In genomic region chr11:51857081-51857671, GRCm38 (mm10) we compare ENCODE assay signal across 8 mouse cellular contexts. TPM values are rescaled to one million over a fixed set of nuclear protein-coding genes. Genes with fewer than 3 reads are reported as not detected.
DNase-seq lines count a peak whose midpoint lies in the region; ATAC-seq and TF ChIP-seq lines count a peak whose summit lies in the region.

Gene Jade2 (minus strand): TSS chr11:51857653.

- TF ChIP-seq CTCF in C2C12 (IDR thresholded peaks at IDR 0.05; ENCODE audit: control insufficient read depth, insufficient read depth, insufficient read length) = no peak
- no peak for TF ChIP-seq CTCF in heart, postnatal 0 days (IDR thresholded peaks at IDR 0.05; ENCODE audit: low read depth)

- H3K36me3 ChIP-seq in C2C12 (ENCODE audit: control insufficient read depth, insufficient read depth) = no peaks in the 10 kb centered on the region
- H3K36me3 ChIP-seq in forebrain, embryonic 12.5 days (replicated peaks) = no peaks in the 10 kb centered on the region
- H3K36me3 ChIP-seq in heart, postnatal 0 days (replicated peaks; ENCODE audit: control insufficient read depth, insufficient read depth, low read length) = no peaks in the 10 kb centered on the region
- H3K36me3 ChIP-seq in liver, embryonic 15.5 days (replicated peaks) = no peaks in the 10 kb centered on the region
- no peaks in the 10 kb centered on the region for H3K36me3 ChIP-seq in neural tube, embryonic 11.5 days (ENCODE audit: control insufficient read depth, insufficient read depth, low read length)
- no peaks in the 10 kb centered on the region for H3K36me3 ChIP-seq in stomach, embryonic 16.5 days (ENCODE audit: control insufficient read depth, insufficient read depth, low read length)

- DNase-seq in adrenal gland, postnatal 36 days = peak; percentile 63 to 69
- DNase-seq in heart, postnatal 0 days (ENCODE audit: low spot score) = peak; percentile 55
- DNase-seq in kidney, postnatal 25 days = peak; percentile 64 to 79
- peak; percentile 59 for DNase-seq in neural tube, embryonic 11.5 days (ENCODE audit: low spot score)

- peak within 1 kb of the TSS; percentile 69 for H3ac ChIP-seq in C2C12 (ENCODE audit: control insufficient read depth, insufficient read length, low read depth)

- no peaks in the 10 kb centered on the region for H3K27me3 ChIP-seq in C2C12 (ENCODE audit: control insufficient read depth, insufficient read depth, insufficient read length)
- H3K27me3 ChIP-seq in forebrain, embryonic 12.5 days = peaks cover 47% of the 10 kb centered on the region
- no peaks in the 10 kb centered on the region for H3K27me3 ChIP-seq in heart, postnatal 0 days (ENCODE audit: control insufficient read depth, insufficient read depth, low read length)
- H3K27me3 ChIP-seq in liver, embryonic 15.5 days = peaks cover 50% of the 10 kb centered on the region
- H3K27me3 ChIP-seq in neural tube, embryonic 11.5 days (ENCODE audit: control insufficient read depth, insufficient read depth, low read length) = peaks cover 27% of the 10 kb centered on the region
- H3K27me3 ChIP-seq in stomach, embryonic 16.5 days (ENCODE audit: control insufficient read depth, insufficient read depth, low read length) = no peaks in the 10 kb centered on the region

- no peak for TF ChIP-seq EP300 in heart, postnatal 0 days (IDR thresholded peaks at IDR 0.05; ENCODE audit: low read depth)

- WGBS in forebrain, embryonic 12.5 days = under 1% methylated on average over 43 of the region's 47 CpGs
- under 1% methylated on average over 36 of the region's 47 CpGs for WGBS in heart, postnatal 0 days
- under 1% methylated on average over 47 of the region's 47 CpGs for WGBS in liver, embryonic 15.5 days (ENCODE audit: insufficient replicate concordance)
- 0% methylated on average over 40 of the region's 47 CpGs for WGBS in neural tube, embryonic 11.5 days
- WGBS in stomach, embryonic 16.5 days = under 1% methylated on average over 46 of the region's 47 CpGs

- no peaks in the 10 kb centered on the region for H3K9me3 ChIP-seq in forebrain, embryonic 12.5 days
- H3K9me3 ChIP-seq in heart, postnatal 0 days (replicated peaks; ENCODE audit: control insufficient read depth, low read length) = no peaks in the 10 kb centered on the region
- H3K9me3 ChIP-seq in liver, embryonic 15.5 days (replicated peaks) = no peaks in the 10 kb centered on the region
- H3K9me3 ChIP-seq in neural tube, embryonic 11.5 days (ENCODE audit: control insufficient read depth, low read length) = no peaks in the 10 kb centered on the region
- no peaks in the 10 kb centered on the region for H3K9me3 ChIP-seq in stomach, embryonic 16.5 days (replicated peaks; ENCODE audit: control insufficient read depth, low read length)

- peak within 1 kb of the TSS; percentile 65 for H3K4me3 ChIP-seq in C2C12 (ENCODE audit: insufficient read depth, poor library complexity, severe bottlenecking)
- peak within 1 kb of the TSS; percentile 61 for H3K4me3 ChIP-seq in forebrain, embryonic 12.5 days (replicated peaks)
- peak within 1 kb of the TSS; percentile 94 for H3K4me3 ChIP-seq in heart, postnatal 0 days (ENCODE audit: low read depth, low read length)
- peak within 1 kb of the TSS; percentile 79 for H3K4me3 ChIP-seq in liver, embryonic 15.5 days (replicated peaks)
- H3K4me3 ChIP-seq in neural tube, embryonic 11.5 days (ENCODE audit: low read depth, low read length) = peak within 1 kb of the TSS; percentile 62
- H3K4me3 ChIP-seq in stomach, embryonic 16.5 days (replicated peaks; ENCODE audit: low read length) = peak within 1 kb of the TSS; percentile 81

- H3K4me2 ChIP-seq in forebrain, embryonic 12.5 days = peak within 1 kb of the TSS; percentile 99
- H3K4me2 ChIP-seq in heart, postnatal 0 days (ENCODE audit: low read depth, low read length) = peak within 1 kb of the TSS; percentile 100
- peak within 1 kb of the TSS; percentile 99 for H3K4me2 ChIP-seq in liver, embryonic 15.5 days
- H3K4me2 ChIP-seq in neural tube, embryonic 11.5 days (ENCODE audit: low read depth) = peak within 1 kb of the TSS; percentile 100
- peak within 1 kb of the TSS; percentile 99 for H3K4me2 ChIP-seq in stomach, embryonic 16.5 days (ENCODE audit: low read depth, low read length)

- no peak for ATAC-seq in forebrain, embryonic 12.5 days (ENCODE audit: low FRiP score)
- 0 out of 2 replicates have a peak, but pooled peaks have one; percentile 21 for ATAC-seq in heart, postnatal 0 days (ENCODE audit: insufficient read depth, low read depth)
- no peak; the same call in 1 of the 2 replicates for ATAC-seq in liver, embryonic 15.5 days (ENCODE audit: insufficient read depth)
- no peak for ATAC-seq in neural tube, embryonic 11.5 days (ENCODE audit: insufficient read depth, low FRiP score, low TSS enrichment)
- peak; percentile 17; the same call in 1 of the 2 replicates for ATAC-seq in stomach, embryonic 16.5 days (ENCODE audit: insufficient read depth, low FRiP score)

- H3K9ac ChIP-seq in forebrain, embryonic 12.5 days = peak within 1 kb of the TSS; percentile 69
- peak within 1 kb of the TSS; percentile 93 for H3K9ac ChIP-seq in heart, postnatal 0 days (replicated peaks; ENCODE audit: low read depth, low read length)
- H3K9ac ChIP-seq in liver, embryonic 15.5 days = peak within 1 kb of the TSS; percentile 75
- H3K9ac ChIP-seq in neural tube, embryonic 11.5 days (ENCODE audit: low read length) = peak within 1 kb of the TSS; percentile 60
- H3K9ac ChIP-seq in stomach, embryonic 16.5 days (ENCODE audit: low read length) = peak within 1 kb of the TSS; percentile 92

- peaks cover 13% of the 10 kb centered on the region for H3K79me3 ChIP-seq in C2C12 (ENCODE audit: low read depth)

- peak within 1 kb of the TSS; percentile 53; the same call in 1 of the 2 replicates for H3K27ac ChIP-seq in forebrain, embryonic 12.5 days
- peak within 1 kb of the TSS; percentile 93 for H3K27ac ChIP-seq in heart, postnatal 0 days (ENCODE audit: low read depth)
- peak within 1 kb of the TSS; percentile 72 for H3K27ac ChIP-seq in liver, embryonic 15.5 days (replicated peaks)
- no peak within 1 kb of the TSS for H3K27ac ChIP-seq in neural tube, embryonic 11.5 days (ENCODE audit: low read depth, low read length)
- H3K27ac ChIP-seq in stomach, embryonic 16.5 days (ENCODE audit: low read length) = peak within 1 kb of the TSS; percentile 93

- H3K79me2 ChIP-seq in C2C12 (ENCODE audit: control insufficient read depth, insufficient read depth) = peaks cover 34% of the 10 kb centered on the region

- H3K4me1 ChIP-seq in forebrain, embryonic 12.5 days = peaks cover 49% of the 10 kb centered on the region
- 0 out of 2 replicates have a peak, but pooled peaks cover 3% of the 10 kb centered on the region for H3K4me1 ChIP-seq in heart, postnatal 0 days (ENCODE audit: control insufficient read depth, insufficient read depth)
- peaks cover 46% of the 10 kb centered on the region for H3K4me1 ChIP-seq in liver, embryonic 15.5 days (replicated peaks)
- H3K4me1 ChIP-seq in neural tube, embryonic 11.5 days (ENCODE audit: control insufficient read depth, insufficient read depth, low read length) = peaks cover 18% of the 10 kb centered on the region
- H3K4me1 ChIP-seq in stomach, embryonic 16.5 days (ENCODE audit: control insufficient read depth, insufficient read depth, low read length) = peaks cover 21% of the 10 kb centered on the region

TF ChIP-seq in C2C12, 6 proteins besides CTCF, POLR2A, EP300 and RAD21:
- TF ChIP-seq USF1 (IDR thresholded peaks at IDR 0.05; ENCODE audit: low read depth) = no peak
- no peak for TF ChIP-seq MYOD1 (IDR thresholded peaks at IDR 0.05; ENCODE audit: control insufficient read depth, insufficient read length, low read depth)
- TF ChIP-seq MAX (IDR thresholded peaks at IDR 0.05) = no peak
- TF ChIP-seq CEBPB (IDR thresholded peaks at IDR 0.05; ENCODE audit: low read depth) = no peak
- no peak for TF ChIP-seq MYOG (IDR thresholded peaks at IDR 0.05; ENCODE audit: control insufficient read depth, extremely low read depth, insufficient read length)
- no peak for TF ChIP-seq FOSL1 (IDR thresholded peaks at IDR 0.05; ENCODE audit: insufficient read depth, low read length, poor library complexity, severe bottlenecking)
TF ChIP-seq in C2C12: peak in this region for 0.

RNA-seq across cellular contexts. Expression of gene Jade2, which starts in this region (rescaled TPM):
- polyA plus RNA-seq in C2C12 (2012; fragmentation: generic; extraction: Trizol) = 4.0 TPM
- 10 to 100 TPM; 17.8 to 18.3 TPM for total RNA-seq in adrenal gland, postnatal 36 days (2021)
- 0.49 and 0.65 TPM in 2 replicates for polyA plus RNA-seq in forebrain, embryonic 12.5 days (2016; fragmentation: Nextera tagmentation; extraction: Ambion mirVana)
- 1.9 and 2.3 TPM in 2 replicates for total RNA-seq in heart, postnatal 0 days (2014; rRNA removed; ENCODE audit: low replicate concordance)
- 0.60 and 0.72 TPM in 2 replicates for polyA plus RNA-seq in heart, postnatal 0 days (2015; fragmentation: Nextera tagmentation; extraction: Ambion mirVana)
- 0.69 and 0.83 TPM in 2 replicates for polyA plus RNA-seq in liver, embryonic 15.5 days (2015; fragmentation: Nextera tagmentation; extraction: Ambion mirVana)
- 0.07 and 0.16 TPM in 2 replicates for polyA plus RNA-seq in neural tube, embryonic 11.5 days (2014; fragmentation: Nextera tagmentation; extraction: Ambion mirVana)
- polyA plus RNA-seq in stomach, embryonic 16.5 days (2015; fragmentation: Nextera tagmentation; extraction: Ambion mirVana) = 1.7 and 1.8 TPM in 2 replicates

Comparison
In these comparisons a context has a peak if more than half of its experiments do, and no peak if none do; other contexts are left out.
1. Peak in DNase-seq, H3K4me3 ChIP-seq, H3K9ac ChIP-seq and H3K4me2 ChIP-seq in neural tube, embryonic 11.5 days; RNA of the gene not detected or under 1 TPM.
2. ATAC-seq: peak in heart, postnatal 0 days (single experiment) and stomach, embryonic 16.5 days (single experiment); none in forebrain, embryonic 12.5 days (single experiment), liver, embryonic 15.5 days (single experiment) and neural tube, embryonic 11.5 days (single experiment).
3. Peak in every context shown above with its lines, with median percentiles within 50 percentile points of each other: H3K4me3 ChIP-seq, DNase-seq, H3K4me2 ChIP-seq and H3K9ac ChIP-seq.